Mouse (Mus musculus): ENCODE results near the gene Frs2.
"Not testable (repeated sequence)": the region's sequence is repeated elsewhere in the genome, so short reads cannot be mapped to it uniquely, and the experiment has no call there.

Frs2 gene

GRCm38 (mm10) chr10:117031160-117031559 is 117.2 kb downstream of the Frs2 start:
- no peak for DNase-seq

GRCm38 (mm10) chr10:117026176-117026575 is 122.2 kb downstream of the Frs2 start:
- no peak for DNase-seq

DNA sequence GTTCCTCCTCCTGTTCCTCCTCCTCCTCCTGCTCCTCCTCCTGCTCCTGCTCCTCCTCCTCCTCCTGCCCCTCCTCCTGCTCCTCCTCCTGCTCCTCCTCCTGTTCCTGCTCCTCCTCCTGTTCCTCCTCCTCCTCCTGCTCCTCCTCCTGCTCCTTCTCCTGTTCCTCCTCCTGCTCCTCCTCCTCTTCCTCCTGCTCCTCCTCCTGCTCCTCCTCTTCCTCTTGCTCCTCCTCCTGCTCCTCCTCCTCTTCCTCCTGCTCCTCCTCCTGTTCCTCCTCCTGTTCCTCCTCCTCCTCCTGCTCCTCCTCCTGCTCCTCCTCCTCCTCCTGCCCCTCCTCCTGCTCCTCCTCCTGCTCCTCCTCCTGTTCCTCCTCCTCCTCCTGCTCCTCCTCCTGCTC is 122.6 kb downstream of the Frs2 start:
- not testable (repeated sequence) for DNase-seq

DNA sequence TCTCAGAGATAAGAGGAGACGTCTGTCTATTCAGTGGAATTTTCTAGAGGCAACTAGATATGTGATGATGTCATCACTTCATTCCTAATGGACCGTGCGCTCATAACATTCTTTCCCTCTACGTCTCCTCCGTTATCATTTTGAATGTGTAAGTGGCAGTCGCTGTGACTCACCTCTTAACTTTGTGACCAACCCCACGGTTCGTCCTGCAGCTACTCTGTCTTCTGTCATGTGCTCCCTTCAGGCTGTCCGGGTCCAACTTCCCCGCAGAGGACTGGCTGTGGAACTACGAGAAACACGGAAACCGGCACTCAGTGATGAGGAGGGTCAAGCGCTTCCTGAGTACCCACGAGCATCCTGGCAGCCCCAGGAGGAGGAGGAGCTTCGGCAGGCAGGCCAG is 124.6 kb downstream of the Frs2 start:
- no peak for DNase-seq

GRCm38 (mm10) chr10:117021020-117021754 is 127.1 kb downstream of the Frs2 start:
- DNase-seq, result no peak

Data from right cerebral cortex, postnatal 4 days (tissue).